9 mouse cellular contexts compared by ENCODE assay signal in genomic region chr10:110931161-110931912, GRCm38 (mm10). TPM values are rescaled to one million over a fixed set of nuclear protein-coding genes. Genes with fewer than 3 reads are reported as not detected.
DNase-seq lines count a peak whose midpoint lies in the region; ATAC-seq and TF ChIP-seq lines count a peak whose summit lies in the region.
"Had no signal": no experiment of that assay in that cellular context is flagged by ENCODE, and none has a peak within 500 bp of the region (broad histone marks: within the 10 kb centered on the region; RNA-seq: fewer than 3 reads in every experiment).

No protein-coding gene starts in this region.

- H3K4me1 ChIP-seq in heart, embryonic 12.5 days (replicated peaks) = peaks cover 58% of the 10 kb centered on the region
- H3K4me1 ChIP-seq in ES-E14 (ENCODE audit: control insufficient read depth in 2 of 2, insufficient read depth in 2 of 2, low read length in 2 of 2, poor library complexity in 1 of 2) = peaks cover 15 to 18% of the 10 kb centered on the region in 2 experiments
- H3K4me1 ChIP-seq in forebrain, embryonic 16.5 days (replicated peaks; ENCODE audit: control insufficient read depth, insufficient read depth, low read length) = peaks cover 44% of the 10 kb centered on the region
- peaks cover 17% of the 10 kb centered on the region for H3K4me1 ChIP-seq in midbrain, embryonic 11.5 days (ENCODE audit: control insufficient read depth, insufficient read depth, low read length)

- peak overlapping the region; percentile 69 for H3K27ac ChIP-seq in heart, embryonic 12.5 days (ENCODE audit: poor library complexity, severe bottlenecking)
- H3K27ac ChIP-seq in ES-E14 (ENCODE audit: insufficient read depth, low read depth, low read length, poor library complexity, severe bottlenecking) = peak overlapping the region; percentile 73
- peak overlapping the region; percentile 29 for H3K27ac ChIP-seq in forebrain, embryonic 16.5 days (ENCODE audit: low read length)
- peak overlapping the region; percentile 41; the same call in 1 of the 2 replicates for H3K27ac ChIP-seq in midbrain, embryonic 11.5 days (ENCODE audit: low read depth, low read length)

- in situ Hi-C loops in ES-E14 (cut with MboI; ENCODE audit: low sequenced_read_pairs in 2 of 2, unreplicated experiment in 2 of 2) = loop anchor here in 1 of 2 experiments (10.0 kb wide), 1 partner anchor 127 kb away; no protein-coding TSS in a partner anchor

- peaks cover 22% of the 10 kb centered on the region for H3K36me3 ChIP-seq in heart, embryonic 12.5 days
- peaks cover 10% of the 10 kb centered on the region for H3K36me3 ChIP-seq in ES-E14 (ENCODE audit: control insufficient read depth, insufficient read depth, low read length, poor library complexity, severe bottlenecking)
- H3K36me3 ChIP-seq in forebrain, embryonic 16.5 days (ENCODE audit: control insufficient read depth, insufficient read depth) = no peaks in the 10 kb centered on the region
- H3K36me3 ChIP-seq in midbrain, embryonic 11.5 days (ENCODE audit: control insufficient read depth, insufficient read depth, low read length) = no peaks in the 10 kb centered on the region
- H3K36me3 ChIP-seq: G1E had no signal

- no peaks in the 10 kb centered on the region for H3K9me3 ChIP-seq in heart, embryonic 12.5 days (replicated peaks)
- no peaks in the 10 kb centered on the region for H3K9me3 ChIP-seq in ES-E14 (ENCODE audit: control insufficient read depth, insufficient read depth, low read depth, low read length)
- H3K9me3 ChIP-seq in forebrain, embryonic 16.5 days (ENCODE audit: control insufficient read depth, low read length) = no peaks in the 10 kb centered on the region
- H3K9me3 ChIP-seq in midbrain, embryonic 11.5 days (ENCODE audit: control insufficient read depth, low read length) = no peaks in the 10 kb centered on the region
- H3K9me3 ChIP-seq: G1E had no signal

- no peak overlapping the region for H3K9ac ChIP-seq in heart, embryonic 12.5 days
- H3K9ac ChIP-seq in ES-E14 (ENCODE audit: insufficient read depth, low read depth, low read length, poor library complexity, severe bottlenecking) = peak overlapping the region; percentile 37
- H3K9ac ChIP-seq in forebrain, embryonic 16.5 days (replicated peaks; ENCODE audit: low read depth, low read length) = peak overlapping the region; percentile 0; the same call in 1 of the 2 replicates
- H3K9ac ChIP-seq in midbrain, embryonic 11.5 days (ENCODE audit: low read length) = no peak overlapping the region; the same call in 1 of the 2 replicates

- H3K4me2 ChIP-seq in heart, embryonic 12.5 days = peak overlapping the region; percentile 43
- peak overlapping the region; percentile 48 for H3K4me2 ChIP-seq in forebrain, embryonic 16.5 days (ENCODE audit: low read length)
- no peak overlapping the region for H3K4me2 ChIP-seq in midbrain, embryonic 11.5 days

- 65% methylated on average over 13 of the region's 13 CpGs for WGBS in heart, embryonic 12.5 days
- WGBS in forebrain, embryonic 16.5 days = 12% methylated on average over 13 of the region's 13 CpGs
- 49% methylated on average over 13 of the region's 13 CpGs for WGBS in midbrain, embryonic 11.5 days

- H3K4me3 ChIP-seq in heart, embryonic 12.5 days = no peak overlapping the region
- peak overlapping the region; percentile 43 to 45 for H3K4me3 ChIP-seq in ES-E14 (ENCODE audit: insufficient read depth in 1 of 2, low read depth in 1 of 2, low read length in 2 of 2, poor library complexity in 1 of 2, severe bottlenecking in 1 of 2)
- H3K4me3 ChIP-seq in forebrain, embryonic 16.5 days (replicated peaks; ENCODE audit: low read length) = 0 out of 2 replicates have a peak overlapping the region, but pooled peaks have one; percentile 17
- H3K4me3 ChIP-seq in midbrain, embryonic 11.5 days (ENCODE audit: low read depth, low read length) = no peak overlapping the region

- H3K27me3 ChIP-seq in heart, embryonic 12.5 days (replicated peaks) = no peaks in the 10 kb centered on the region
- no peaks in the 10 kb centered on the region for H3K27me3 ChIP-seq in forebrain, embryonic 16.5 days (replicated peaks; ENCODE audit: control insufficient read depth, insufficient read depth, low read length)
- H3K27me3 ChIP-seq in midbrain, embryonic 11.5 days (ENCODE audit: control insufficient read depth, insufficient read depth, low read length) = no peaks in the 10 kb centered on the region

- intact Hi-C loops in heart, postnatal 36 days (cut with DNase I) = no loop called here

- no peak for ATAC-seq in heart, embryonic 12.5 days (ENCODE audit: insufficient number of reproducible peaks, low FRiP score)
- peak; percentile 37 for ATAC-seq in forebrain, embryonic 16.5 days
- peak; percentile 45 for ATAC-seq in midbrain, embryonic 11.5 days (ENCODE audit: low FRiP score)
- no peak for ATAC-seq in megakaryocyte-erythroid progenitor cell, adult 5-6 weeks (replicated peaks; ENCODE audit: low FRiP score, low TSS enrichment, poor library complexity, severe bottlenecking)

- DNase-seq in heart, postnatal 36 days = no peak
- no peak for DNase-seq in ES-E14 (ENCODE audit: low read depth, low spot score)
- DNase-seq in midbrain, embryonic 11.5 days (ENCODE audit: low spot score, missing footprints) = peak; percentile 92
- DNase-seq in B cell, adult 2 months = no peak
- DNase-seq in yolk sac, embryonic 10.5 days (ENCODE audit: low spot score) = no peak

TF ChIP-seq in ES-E14, 5 proteins besides CTCF, POLR2A, EP300 and RAD21:
- TF ChIP-seq ZC3H11A (IDR thresholded peaks at IDR 0.05; ENCODE audit: borderline replicate concordance, low read depth, low read length) (no peak), CHD2 (IDR thresholded peaks at IDR 0.05; ENCODE audit: low read depth, low read length) (peak; percentile 38; the same call in 1 of the 2 replicates)
TF ChIP-seq in ES-E14: peak in this region for 1.

RNA-seq across cellular contexts. Expression of gene Csrp2, which starts 11.7 kb away (rescaled TPM):
- 351 and 398 TPM in 2 replicates for polyA plus RNA-seq in heart, embryonic 12.5 days (2016; fragmentation: Nextera tagmentation; extraction: Ambion mirVana)
- 10 to 100 TPM; 42.2 to 47.9 TPM for total RNA-seq in heart, postnatal 36 days (2021)
- total RNA-seq in ES-E14 (2012; rRNA removed) = 252 and 292 TPM in 2 replicates
- polyA plus RNA-seq in forebrain, embryonic 16.5 days (2015; fragmentation: Nextera tagmentation; extraction: Ambion mirVana) = 196 and 203 TPM in 2 replicates
- polyA plus RNA-seq in midbrain, embryonic 11.5 days (2014; fragmentation: Nextera tagmentation; extraction: Ambion mirVana) = 165 and 166 TPM in 2 replicates
- total RNA-seq in megakaryocyte-erythroid progenitor cell, adult 5-6 weeks (2014; fragmentation: Nextera tagmentation) = not detected in 2 replicates
- 7.3 and 8.8 TPM in 2 replicates for total RNA-seq in megakaryocyte-erythroid progenitor cell, adult 5-6 weeks (2017)
- polyA plus RNA-seq: G1E had no signal

Comparison
In these comparisons a context has a peak if more than half of its experiments do, and no peak if none do; other contexts are left out.
1. ATAC-seq: peak in forebrain, embryonic 16.5 days (single experiment) and midbrain, embryonic 11.5 days (single experiment); none in heart, embryonic 12.5 days (single experiment) and megakaryocyte-erythroid progenitor cell, adult 5-6 weeks (single experiment).
2. H3K4me3 ChIP-seq: peak in ES-E14 (2 of 2) and forebrain, embryonic 16.5 days (single experiment); none in heart, embryonic 12.5 days (single experiment) and midbrain, embryonic 11.5 days (single experiment).
3. H3K9ac ChIP-seq: peak in ES-E14 (single experiment) and forebrain, embryonic 16.5 days (single experiment); none in heart, embryonic 12.5 days (single experiment) and midbrain, embryonic 11.5 days (single experiment).
4. RNA of gene Csrp2, which starts 11.7 kb away (total RNA-seq): 252 to 292 TPM in ES-E14 and 42.2 to 47.9 TPM in heart, postnatal 36 days; 7.3 to 8.8 TPM in megakaryocyte-erythroid progenitor cell, adult 5-6 weeks; every median in the first group is over 4 times any median in the second.
5. Peak in every context shown above with its lines, with median percentiles within 50 percentile points of each other: H3K27ac ChIP-seq.